Mouse (Mus musculus) heart, adult 2 months (tissue): Measurements from ENCODE around the gene Gpr35. TPM values are rescaled to one million over a fixed set of nuclear protein-coding genes. Genes with fewer than 3 reads are reported as not detected.

Source experiments
- DNase-seq, 2 experiments: peaks; one replicate each; pipeline ENCODE4 v3.0.0; 2021
- H3K27ac ChIP-seq: fragments of 200-600 bp; 2 replicates; pipeline ENCODE4 v1.8.1; 2022
- H3K27me3 ChIP-seq: fragments of 200-500 bp; 2 replicates; pipeline ENCODE4 v1.6.1; 2012; ENCODE audit warnings: mild to moderate bottlenecking, low read length, inconsistent platforms, mixed read lengths; ENCODE audit not compliant: control insufficient read depth, insufficient read depth
- H3K36me3 ChIP-seq: fragments of 200-500 bp; 2 replicates; pipeline ENCODE4 v1.6.1; 2012; ENCODE audit warnings: low read length, inconsistent platforms; ENCODE audit not compliant: control insufficient read depth, insufficient read depth
- H3K4me1 ChIP-seq: fragments of 200-500 bp; 2 replicates; pipeline ENCODE4 v1.6.1; 2011; ENCODE audit warnings: low read length; ENCODE audit not compliant: control insufficient read depth, insufficient read depth
- H3K4me3 ChIP-seq: fragments of 200-600 bp; 2 replicates; pipeline ENCODE4 v1.8.1; 2022
- H3K79me2 ChIP-seq: fragments of 200-500 bp; replicated peaks from 2 replicates; pipeline ENCODE4 v1.6.1; 2012; ENCODE audit warnings: mild to moderate bottlenecking, inconsistent platforms, low read length, moderate library complexity, mixed read lengths; ENCODE audit not compliant: control insufficient read depth, insufficient read depth
- H3K9ac ChIP-seq: fragments of 200-500 bp; 2 replicates; pipeline ENCODE4 v1.6.1; 2012; ENCODE audit warnings: low read depth, mild to moderate bottlenecking, control low read depth, inconsistent platforms, low read length, mixed read lengths
- CTCF ChIP-seq: fragments of 200-600 bp; IDR thresholded peaks from 2 replicates; pipeline ENCODE4 v1.8.1; 2022; ENCODE audit warnings: antibody characterized with exemption, mild to moderate bottlenecking, moderate library complexity
- EP300 ChIP-seq: fragments of 200-500 bp; IDR thresholded peaks from 2 replicates; pipeline ENCODE4 v1.6.1; 2011; ENCODE audit warnings: low read depth, low read length, control low read depth; ENCODE audit not compliant: insufficient read depth
- POLR2A ChIP-seq: fragments of 200-500 bp; IDR thresholded peaks from 2 replicates; pipeline ENCODE4 v1.6.1; 2011; ENCODE audit warnings: mild to moderate bottlenecking, low read depth, low read length, control low read depth; ENCODE audit not compliant: insufficient read depth
- WGBS: fragments of 180-500 bp; shearing (Covaris S2); methylation state at CpG from one replicate; pipeline ENCODE4 v1.1.7; 2018; 5-methylcytosine and 5-hydroxymethylcytosine counted together
- intact Hi-C: fragments of 180-260 bp; cut with DNase I; formaldehyde crosslinking; loops from one replicate; pipeline ENCODE4 v1.15.1; 2025
- polyA plus RNA-seq: library from polyadenylated mRNA; depleted of rRNA; stranded (reverse); fragments of >200 nt; gene quantifications from 2 replicates; pipeline ENCODE4 v1.2.3, GENCODE M21; 2012
- total RNA-seq, 2 experiments: library from RNA; stranded (reverse); gene quantifications; 2 replicates each; pipeline ENCODE4 v1.2.3; 2021

The Gpr35 gene
- total and polyA plus RNA-seq, 3 experiments = 0.50 to 1.2 (median 1.0) TPM

DNA sequence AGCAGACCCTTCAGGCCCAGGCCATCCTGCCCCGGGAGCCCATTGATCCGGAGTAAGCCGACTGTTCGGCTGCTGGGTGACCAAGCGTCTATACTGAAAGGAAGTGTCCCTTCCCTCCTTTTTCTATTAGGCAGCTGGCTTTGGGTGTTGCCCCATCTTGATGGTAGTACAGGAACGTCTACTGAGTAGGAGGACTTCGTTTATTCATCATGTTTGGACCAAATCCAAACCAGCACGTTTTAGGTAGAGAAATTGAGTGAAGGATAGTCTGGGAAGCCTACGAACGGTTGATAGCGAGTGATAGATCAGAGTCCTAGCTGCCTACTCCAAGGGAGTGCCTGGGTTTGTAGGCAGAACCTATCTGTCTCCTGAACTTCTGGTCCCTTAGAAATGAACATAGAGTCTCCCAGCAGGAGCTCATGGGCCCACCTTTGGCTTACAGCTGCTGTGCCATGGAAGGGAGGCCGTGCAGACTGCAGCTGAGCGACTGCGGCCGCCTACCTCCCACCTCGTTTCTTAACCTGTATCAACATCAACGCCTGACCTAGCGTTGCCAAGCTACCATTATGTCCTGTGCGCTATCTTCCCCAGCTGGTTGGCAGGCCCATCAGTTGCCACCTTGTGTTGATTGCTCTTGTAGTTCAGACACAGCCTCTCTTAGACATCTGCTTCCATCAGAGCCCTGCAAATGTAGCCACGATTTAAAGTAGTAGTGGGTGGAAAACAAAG is 42.9 kb upstream of the Gpr35 start:
- Histone ChIP-seq H3K4me1 (peaks cover 18% of the 10 kb centered on the region), H3K27ac (peak overlapping the region; percentile 91), H3K27me3 (no peaks in the 10 kb centered on the region), H3K79me2 (no peaks in the 10 kb centered on the region), H3K4me3 (peak overlapping the region; percentile 87), H3K9ac (peak overlapping the region; percentile 37), H3K36me3 (no peaks in the 10 kb centered on the region)
- DNase-seq = no peak
- WGBS = 48% methylated on average over 20 of the region's 20 CpGs
- TF ChIP-seq EP300 (no peak), POLR2A (no peak), CTCF (no peak)
- intact Hi-C loops = loop anchor here (1.0 kb wide), 1 partner anchor 27 kb away; the partner anchor contains the start of gene Capn10

DNA sequence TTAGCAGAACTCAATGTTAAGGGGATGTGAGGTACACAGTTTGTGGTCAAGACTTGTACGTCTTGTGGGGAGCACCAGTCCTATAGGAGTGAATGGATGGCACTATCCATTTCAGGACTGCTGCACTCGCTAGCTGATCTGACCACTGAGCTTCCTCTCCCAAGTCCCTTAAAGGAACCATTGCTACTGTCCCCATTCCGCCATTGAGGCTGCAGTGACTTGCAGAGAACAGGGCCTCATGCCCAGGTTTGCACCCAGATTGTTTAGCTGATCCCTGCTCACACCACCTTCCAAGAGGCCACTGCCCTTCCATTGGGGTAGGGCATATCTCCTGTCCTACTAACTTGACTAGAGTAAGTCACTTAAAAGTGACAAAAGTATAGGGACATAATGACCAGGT is 42.0 kb upstream of the Gpr35 start:
- Histone ChIP-seq H3K9ac (no peak overlapping the region), H3K27ac (no peak overlapping the region), H3K27me3 (no peaks in the 10 kb centered on the region), H3K36me3 (no peaks in the 10 kb centered on the region), H3K4me1 (peaks cover 18% of the 10 kb centered on the region), H3K79me2 (no peaks in the 10 kb centered on the region), H3K4me3 (no peak overlapping the region)
- no peak for TF ChIP-seq POLR2A
- TF ChIP-seq CTCF = no peak
- TF ChIP-seq EP300 = no peak
- intact Hi-C loops = no loop called here
- 98% methylated on average over 3 of the region's 3 CpGs for WGBS
- DNase-seq = peak in 1 of 2 experiments; percentile 16

GRCm38 (mm10) chr1:92909068-92909467 is 41.6 kb upstream of the Gpr35 start:
- 80% methylated on average over 4 of the region's 4 CpGs for WGBS
- peaks cover 18% of the 10 kb centered on the region for H3K4me1 ChIP-seq
- H3K27ac ChIP-seq = no peak overlapping the region
- TF ChIP-seq EP300 (no peak), CTCF (peak; percentile 61)
- H3K27me3 ChIP-seq = no peaks in the 10 kb centered on the region
- intact Hi-C loops = no loop called here
- no peak overlapping the region for H3K4me3 ChIP-seq
- no peaks in the 10 kb centered on the region for H3K79me2 ChIP-seq
- H3K36me3 ChIP-seq = no peaks in the 10 kb centered on the region
- no peak for DNase-seq
- H3K9ac ChIP-seq = no peak overlapping the region

GRCm38 (mm10) chr1:92910239-92910885 is 40.3 kb upstream of the Gpr35 start, which contains the start of gene Rnpepl1:
Rnpepl1 (plus strand) TSS chr1:92910783.
- Histone ChIP-seq H3K4me1 (peaks cover 18% of the 10 kb centered on the region), H3K27ac (peak within 1 kb of the TSS; percentile 78), H3K79me2 (no peaks in the 10 kb centered on the region), H3K36me3 (no peaks in the 10 kb centered on the region), H3K4me3 (peak within 1 kb of the TSS; percentile 96), H3K27me3 (no peaks in the 10 kb centered on the region), H3K9ac (peak within 1 kb of the TSS; percentile 92)
- 0 out of 2 replicates have a peak, but pooled peaks have one; percentile 41 for TF ChIP-seq EP300
- TF ChIP-seq CTCF = peak; percentile 73
- peak; percentile 61 for TF ChIP-seq POLR2A
- peak; percentile 88 to 90 for DNase-seq
- 1% methylated on average over 52 of the region's 57 CpGs for WGBS
- intact Hi-C loops = no loop called here

DNA sequence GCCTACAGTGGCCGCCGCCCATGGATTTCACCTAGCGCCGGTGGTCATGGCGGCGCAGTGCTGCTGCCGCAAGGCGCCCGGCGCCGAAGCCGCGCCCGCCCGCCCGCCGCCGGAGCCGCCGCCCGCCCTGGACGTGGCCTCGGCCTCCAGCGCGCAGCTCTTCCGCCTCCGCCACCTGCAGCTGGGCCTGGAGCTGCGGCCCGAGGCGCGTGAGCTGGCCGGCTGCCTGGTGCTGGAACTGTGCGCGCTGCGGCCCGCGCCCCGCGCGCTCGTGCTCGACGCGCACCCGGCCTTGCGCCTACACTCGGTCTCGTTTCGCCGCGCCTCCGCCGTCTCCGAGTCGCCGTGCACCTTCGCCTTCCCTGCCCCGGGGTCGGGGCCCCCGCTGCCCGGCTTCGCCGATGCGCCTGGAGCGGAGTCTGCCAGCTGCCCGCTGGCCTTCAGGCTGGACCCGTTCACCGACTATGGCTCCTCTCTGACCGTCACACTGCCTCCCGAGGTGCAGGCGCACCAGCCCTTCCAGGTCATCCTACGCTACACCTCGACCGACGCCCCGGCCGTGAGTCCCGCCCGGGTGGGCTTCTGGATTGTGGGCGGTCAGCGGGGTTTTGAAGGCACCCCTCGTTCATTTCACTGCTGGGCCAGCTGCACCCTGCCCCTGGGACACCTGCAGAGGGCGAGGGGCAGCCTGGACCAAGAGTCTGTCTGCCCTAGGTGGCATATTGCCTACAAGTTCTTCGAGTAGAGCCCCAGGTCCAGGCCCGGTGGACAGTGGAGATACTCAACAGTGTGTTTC is 39.5 kb upstream of the Gpr35 start:
- WGBS = under 1% methylated on average over 80 of the region's 85 CpGs
- intact Hi-C loops = no loop called here

More for the DNA sequence above, 39.5 kb upstream of the Gpr35 start:
- peaks cover 18% of the 10 kb centered on the region for H3K4me1 ChIP-seq
- H3K79me2 ChIP-seq = no peaks in the 10 kb centered on the region
- peak overlapping the region; percentile 92 for H3K9ac ChIP-seq
- no peaks in the 10 kb centered on the region for H3K36me3 ChIP-seq
- no peak for TF ChIP-seq CTCF
- H3K27ac ChIP-seq = peak overlapping the region; percentile 78
- H3K4me3 ChIP-seq = peak overlapping the region; percentile 96
- DNase-seq = peak; percentile 78 to 79
- no peaks in the 10 kb centered on the region for H3K27me3 ChIP-seq
